Mouse (Mus musculus): ENCODE data around the gene Pdk2. TPM values are rescaled to one million over a fixed set of nuclear protein-coding genes. Genes with fewer than 3 reads are reported as not detected.

Pdk2 gene
- polyA plus RNA-seq (2014; fragmentation: Illumina TruSeq; extraction: RNeasy Lipid Tissue Mini Kit (QIAGEN cat#74804); ENCODE audit: low read depth, low replicate concordance), result 124 TPM

GRCm38 (mm10) chr11:95041139-95041609 is at the start of gene Pdk2:
Pdk2 (minus strand) TSS chr11:95041354.

GRCm38 (mm10) chr11:95076536-95077111 is 35.5 kb upstream of the Pdk2 start, which contains the start of gene Itga3:
Itga3 (minus strand) TSS chr11:95076801.

GRCm38 (mm10) chr11:95009629-95010014 is 31.5 kb downstream of the Pdk2 start, which contains the start of gene Samd14:
Samd14 (plus strand) TSS chr11:95009879.

GRCm38 (mm10) chr11:94990749-94991577 is 50.2 kb downstream of the Pdk2 start, which contains the start of gene Ppp1r9b:
Ppp1r9b (plus strand) TSS chr11:94991035.

Other genes with a start within 250 kb of the Pdk2 start
- 183 TPM for gene Col1a1, start 105.1 kb downstream of the Pdk2 start, polyA plus RNA-seq (2014; fragmentation: Illumina TruSeq; extraction: RNeasy Lipid Tissue Mini Kit (QIAGEN cat#74804); ENCODE audit: low read depth, low replicate concordance)
- gene Hils1, start 73.8 kb downstream of the Pdk2 start, polyA plus RNA-seq (2014; fragmentation: Illumina TruSeq; extraction: RNeasy Lipid Tissue Mini Kit (QIAGEN cat#74804); ENCODE audit: low read depth, low replicate concordance), result 14.7 TPM
- 1.7 TPM for gene Sgca, start 65.0 kb downstream of the Pdk2 start, polyA plus RNA-seq (2014; fragmentation: Illumina TruSeq; extraction: RNeasy Lipid Tissue Mini Kit (QIAGEN cat#74804); ENCODE audit: low read depth, low replicate concordance)
- 66.1 TPM for gene Ppp1r9b, start 50.3 kb downstream of the Pdk2 start, polyA plus RNA-seq (2014; fragmentation: Illumina TruSeq; extraction: RNeasy Lipid Tissue Mini Kit (QIAGEN cat#74804); ENCODE audit: low read depth, low replicate concordance)
- 4.3 TPM for gene Samd14, start 31.5 kb downstream of the Pdk2 start, polyA plus RNA-seq (2014; fragmentation: Illumina TruSeq; extraction: RNeasy Lipid Tissue Mini Kit (QIAGEN cat#74804); ENCODE audit: low read depth, low replicate concordance)
- gene Itga3, start 35.4 kb upstream of the Pdk2 start, polyA plus RNA-seq (2014; fragmentation: Illumina TruSeq; extraction: RNeasy Lipid Tissue Mini Kit (QIAGEN cat#74804); ENCODE audit: low read depth, low replicate concordance), result 25.1 TPM
- 0.37 TPM for gene Dlx3, start 78.8 kb upstream of the Pdk2 start, polyA plus RNA-seq (2014; fragmentation: Illumina TruSeq; extraction: RNeasy Lipid Tissue Mini Kit (QIAGEN cat#74804); ENCODE audit: low read depth, low replicate concordance)
- 0.15 TPM for gene Dlx4, start 104.9 kb upstream of the Pdk2 start, polyA plus RNA-seq (2014; fragmentation: Illumina TruSeq; extraction: RNeasy Lipid Tissue Mini Kit (QIAGEN cat#74804); ENCODE audit: low read depth, low replicate concordance)
- gene Tac4, start 220.2 kb upstream of the Pdk2 start, polyA plus RNA-seq (2014; fragmentation: Illumina TruSeq; extraction: RNeasy Lipid Tissue Mini Kit (QIAGEN cat#74804); ENCODE audit: low read depth, low replicate concordance), result 0.25 TPM

All from adipose tissue, adult 10 weeks (tissue).